Mouse (Mus musculus) lung, postnatal 14 days (tissue): ENCODE measurements around the gene Mall.

Experiments
- DNase-seq: peaks from one replicate; pipeline ENCODE4 v3.0.0; 2021

The Mall gene

GRCm38 (mm10) chr2:127729671-127730070, at the start of gene Mall:
Mall (minus strand) TSS chr2:127729932.
- DNase-seq = no peak

DNA sequence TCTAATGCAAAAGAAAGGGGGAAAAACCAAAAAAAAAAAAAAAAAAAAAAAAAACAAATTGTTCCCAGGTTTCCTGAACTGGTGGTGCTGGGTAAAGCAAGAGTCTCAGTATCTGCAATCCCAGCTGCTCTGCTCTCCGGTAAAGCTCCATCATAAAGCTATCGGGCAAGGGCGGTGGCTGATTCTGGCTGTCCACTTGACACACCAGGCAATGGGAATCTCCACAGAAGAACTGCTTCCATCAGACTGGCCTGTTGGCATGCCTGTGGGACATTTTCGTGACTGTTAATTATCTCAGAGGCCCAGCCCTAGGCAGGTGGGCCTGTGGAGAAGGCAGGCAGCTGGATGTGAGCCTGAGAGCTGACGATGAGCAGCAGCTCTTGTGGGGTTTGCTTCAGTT, 48.7 kb upstream of the Mall start:
- no peak for DNase-seq

DNA sequence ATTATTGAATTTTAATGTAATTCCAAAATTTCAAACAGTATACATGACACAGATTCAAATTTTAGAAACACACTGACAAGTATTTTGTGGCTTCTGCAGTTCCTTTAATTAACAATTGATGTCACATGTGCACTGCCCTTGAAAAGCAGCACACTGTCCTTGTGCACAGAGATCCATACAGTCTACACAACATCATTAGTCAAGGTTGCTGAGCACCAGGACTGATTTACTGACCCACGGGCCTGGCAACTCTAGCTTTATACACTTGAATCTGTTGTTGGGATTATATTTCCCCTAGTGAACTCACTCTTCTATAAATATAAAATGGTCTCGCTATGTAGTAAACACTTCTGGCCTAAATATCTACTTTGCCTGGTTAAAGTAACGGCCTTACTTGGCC, 45.3 kb upstream of the Mall start:
- no peak for DNase-seq

- no peak for DNase-seq
Measured at GRCm38 (mm10) chr2:127774578-127774941, 44.8 kb upstream of the Mall start.

GRCm38 (mm10) chr2:127773938-127774577, 44.3 kb upstream of the Mall start:
- DNase-seq = no peak

DNA sequence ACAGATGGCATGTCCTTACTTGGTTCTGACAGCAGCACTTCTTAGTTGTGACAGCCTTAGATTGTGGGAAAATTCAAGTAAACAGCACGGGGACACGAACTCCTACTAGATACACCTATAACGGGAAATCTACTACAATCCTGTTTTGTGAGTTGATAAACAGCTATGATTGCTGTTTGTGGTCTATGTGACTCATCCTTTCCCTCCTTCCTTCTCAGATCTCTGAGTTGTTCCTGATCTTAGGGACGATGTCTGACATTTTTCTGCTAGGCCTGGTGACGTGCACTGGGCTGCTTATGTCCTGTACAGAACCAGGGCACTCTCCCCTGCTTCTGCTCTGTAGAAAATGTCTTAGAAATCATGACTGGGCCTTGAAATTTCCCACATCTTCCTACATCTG, 31.9 kb upstream of the Mall start:
- DNase-seq = no peak

DNA sequence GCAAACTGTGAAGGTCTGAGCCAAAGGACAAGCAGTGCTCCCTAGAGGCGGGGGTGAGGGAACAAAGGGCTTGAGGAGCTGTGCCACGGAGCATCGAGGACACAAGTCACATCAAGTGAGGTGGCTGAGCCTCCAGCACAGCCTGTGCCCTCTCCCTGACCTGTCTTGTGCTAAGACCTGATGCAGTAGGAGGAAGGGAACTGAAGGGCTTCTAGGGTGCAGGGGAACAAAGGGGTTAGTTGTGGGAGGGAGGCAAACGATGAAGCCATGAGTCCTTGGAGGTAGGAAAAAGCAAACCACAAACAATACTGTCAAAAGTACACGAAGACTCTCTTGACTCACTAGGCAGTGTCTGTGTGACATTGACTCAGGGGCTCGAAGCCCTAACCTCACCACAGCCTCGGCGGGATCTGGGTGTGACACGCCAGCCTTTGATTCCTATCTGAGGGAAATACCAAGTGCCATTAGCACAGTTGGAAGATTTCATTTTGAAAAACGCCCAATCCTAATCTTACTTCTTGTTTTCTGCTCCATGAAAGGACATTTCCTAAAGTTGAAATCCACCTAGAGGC, 30.8 kb upstream of the Mall start:
- no peak for DNase-seq

DNA sequence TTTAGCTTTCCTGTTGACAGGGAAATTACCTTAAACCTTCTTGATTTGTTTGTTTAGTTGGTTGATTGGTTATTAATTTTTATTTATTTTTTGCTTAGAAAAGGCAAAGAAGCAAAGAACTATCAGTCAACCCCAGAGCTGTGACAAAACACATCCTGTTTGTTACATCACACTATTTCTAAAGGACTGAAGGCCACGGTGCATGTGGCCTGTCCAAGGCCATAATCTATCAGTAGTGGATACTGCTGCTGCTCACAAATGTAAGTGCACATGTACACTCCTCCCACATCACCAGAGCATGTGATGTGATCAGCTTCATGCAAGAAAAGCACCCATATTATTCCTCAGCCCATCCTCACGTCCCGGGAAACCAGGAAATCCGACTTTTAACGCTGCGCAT, 30.3 kb upstream of the Mall start:
- no peak for DNase-seq

DNA sequence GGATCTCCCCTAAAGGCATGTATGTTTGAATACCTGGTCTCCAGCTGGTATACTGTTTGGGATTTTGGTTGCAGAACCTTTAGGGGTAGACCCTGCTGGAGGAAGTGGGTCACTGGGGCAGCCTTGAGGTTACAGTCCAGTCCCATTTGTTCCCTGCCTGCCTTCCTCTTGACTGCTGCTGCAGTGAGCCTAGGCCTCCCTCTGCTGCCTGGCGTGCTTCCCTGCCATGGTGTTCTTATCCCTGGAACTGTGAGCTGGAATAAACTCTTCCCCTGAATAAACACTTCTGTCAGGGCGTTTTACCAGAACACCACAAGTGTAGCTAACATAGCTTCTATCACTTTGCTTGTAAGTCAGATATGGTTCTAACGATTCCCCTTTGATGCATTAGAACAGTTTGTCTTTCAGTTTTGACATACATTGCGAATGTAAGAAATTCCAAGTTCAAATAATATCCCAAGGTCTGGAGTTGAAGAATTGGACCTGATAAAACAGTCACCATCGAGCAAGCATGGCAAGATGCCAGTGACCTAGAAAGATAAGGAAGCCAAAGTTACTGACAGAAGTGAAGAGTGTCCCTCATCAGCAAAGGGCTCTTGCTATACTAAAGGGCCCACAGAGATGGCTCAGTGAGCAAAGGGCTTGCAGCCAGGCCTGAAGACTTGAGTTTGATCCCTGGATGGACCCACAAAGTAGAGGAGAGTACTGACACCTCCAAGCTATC, 29.6 kb upstream of the Mall start:
- DNase-seq = peak; percentile 19

- DNase-seq = no peak
Measured at GRCm38 (mm10) chr2:127757171-127757570, 27.4 kb upstream of the Mall start.

- no peak for DNase-seq
Measured at GRCm38 (mm10) chr2:127754113-127754512, 24.4 kb upstream of the Mall start.

GRCm38 (mm10) chr2:127751849-127752610, 22.3 kb upstream of the Mall start:
- no peak for DNase-seq

GRCm38 (mm10) chr2:127749376-127749775, 19.6 kb upstream of the Mall start:
- DNase-seq = no peak

DNA sequence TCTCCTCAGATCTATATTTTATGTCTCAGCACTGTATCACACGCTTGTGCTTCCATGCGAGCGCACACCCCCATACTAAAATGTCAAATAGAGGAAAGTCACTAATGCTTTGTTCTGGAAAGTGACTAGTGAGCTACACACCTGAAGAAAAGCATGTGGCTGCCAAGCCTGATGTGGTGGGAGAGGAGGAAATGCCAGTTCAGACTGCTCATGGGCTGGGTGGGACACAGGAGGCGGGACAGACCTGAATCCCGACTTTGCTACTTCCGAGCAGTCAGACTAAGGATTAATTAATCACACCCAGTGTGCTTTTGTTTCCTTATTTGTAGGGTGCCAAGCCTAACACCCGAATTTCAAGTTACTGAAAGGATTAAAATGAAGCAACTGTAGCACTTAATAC, 18.6 kb upstream of the Mall start:
- DNase-seq = no peak

DNA sequence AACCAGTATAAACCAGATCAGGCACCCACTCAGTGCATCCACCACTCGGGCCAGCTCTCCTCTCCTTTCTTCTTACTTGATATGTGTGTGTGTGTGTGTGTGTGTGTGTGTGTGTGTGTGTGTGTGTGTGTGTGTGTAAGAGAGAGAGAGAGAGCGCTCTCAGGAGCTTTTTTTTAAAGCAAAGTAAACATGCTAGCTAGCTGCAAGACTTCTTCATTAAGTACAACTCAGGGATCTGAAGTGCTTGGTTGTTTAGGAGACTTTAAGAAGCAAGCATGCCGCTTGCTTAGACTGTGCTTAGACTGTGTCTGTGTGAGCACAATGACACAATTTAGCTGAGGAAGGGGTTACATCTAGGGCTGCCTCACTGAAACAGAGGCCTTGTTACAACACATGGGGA, 12.9 kb upstream of the Mall start:
- no peak for DNase-seq

DNA sequence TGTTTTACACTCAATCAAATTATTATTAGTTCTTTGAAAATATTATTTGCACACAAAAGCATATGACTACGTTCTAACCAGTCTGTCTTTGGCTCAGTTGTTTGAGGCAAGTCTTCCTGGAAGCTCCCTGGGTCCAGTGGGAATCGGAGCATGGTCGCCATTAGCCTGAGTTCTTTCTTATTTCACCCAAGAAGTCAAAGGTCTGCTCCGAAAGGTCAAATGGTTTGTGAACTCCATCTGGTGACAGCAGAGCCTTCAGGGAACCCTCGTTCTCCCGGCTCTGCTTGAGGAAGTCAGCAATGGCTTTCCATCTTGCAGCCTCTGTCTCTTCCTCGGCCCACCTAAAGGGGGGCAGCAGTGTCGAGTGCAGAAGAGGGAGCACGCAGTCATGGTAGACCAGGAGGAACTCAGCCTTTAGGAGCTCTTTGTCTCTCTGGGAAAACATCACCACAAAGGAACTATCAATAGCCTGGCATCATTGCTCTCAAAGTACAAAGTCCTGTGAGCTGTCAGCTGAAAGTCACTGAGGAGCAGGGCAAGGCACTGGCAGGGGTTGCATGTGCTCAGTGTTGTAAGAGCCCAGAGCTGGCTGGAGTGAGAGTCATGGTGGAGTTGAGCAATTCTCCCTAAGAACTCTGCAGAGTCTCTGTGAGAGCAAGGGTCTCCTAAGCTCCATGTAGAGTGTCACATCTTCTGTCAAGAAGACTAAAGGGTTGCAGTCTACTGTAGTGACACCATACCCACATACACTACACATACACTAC, 11.2 kb upstream of the Mall start:
- DNase-seq = no peak

DNA sequence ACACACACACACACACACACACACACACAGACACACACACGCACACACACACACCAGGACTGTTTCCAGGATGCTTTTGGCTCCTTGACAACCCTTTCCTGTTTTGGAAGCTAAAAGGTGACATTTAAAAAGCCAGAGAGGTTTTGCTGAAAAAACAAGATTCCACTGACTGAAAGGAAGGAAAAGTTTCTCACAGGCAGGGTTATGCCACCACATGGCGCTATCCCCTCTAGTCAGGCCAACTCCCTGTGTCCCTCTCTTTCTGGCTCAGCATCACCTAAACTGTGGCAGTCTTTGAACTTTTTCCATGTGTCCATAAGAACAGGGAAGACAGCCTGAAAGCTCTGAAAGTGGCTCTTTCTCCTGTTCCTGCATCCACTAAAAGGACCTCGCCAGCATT, 8.2 kb upstream of the Mall start:
- no peak for DNase-seq

DNA sequence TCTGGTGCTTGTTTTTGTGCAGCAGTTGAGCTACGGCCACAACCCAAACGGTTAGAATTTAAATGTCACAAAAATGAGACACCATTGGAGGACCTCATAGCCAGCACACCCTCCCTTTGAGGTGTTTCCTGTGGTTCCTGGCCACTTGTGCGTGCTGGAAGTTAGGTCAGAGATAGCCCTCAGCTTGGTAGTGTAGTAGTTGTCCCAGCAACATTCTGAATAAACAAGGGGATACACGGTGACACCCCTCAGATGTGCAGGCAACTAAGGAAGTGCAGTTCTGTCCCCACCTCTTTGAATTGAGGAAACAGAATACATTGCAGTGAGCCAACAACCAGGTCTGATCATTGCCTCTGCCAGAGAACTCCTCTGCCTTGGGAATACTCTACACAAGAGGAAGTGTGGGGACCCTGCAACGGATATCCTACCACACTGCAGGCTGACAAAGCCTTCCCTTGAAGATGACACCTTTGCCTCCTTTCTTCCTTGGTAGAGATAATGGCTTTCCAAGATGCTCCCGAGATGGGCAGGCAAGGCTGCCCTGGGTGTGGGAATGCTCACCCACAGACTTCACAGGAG, 7.0 kb upstream of the Mall start:
- DNase-seq = no peak

DNA sequence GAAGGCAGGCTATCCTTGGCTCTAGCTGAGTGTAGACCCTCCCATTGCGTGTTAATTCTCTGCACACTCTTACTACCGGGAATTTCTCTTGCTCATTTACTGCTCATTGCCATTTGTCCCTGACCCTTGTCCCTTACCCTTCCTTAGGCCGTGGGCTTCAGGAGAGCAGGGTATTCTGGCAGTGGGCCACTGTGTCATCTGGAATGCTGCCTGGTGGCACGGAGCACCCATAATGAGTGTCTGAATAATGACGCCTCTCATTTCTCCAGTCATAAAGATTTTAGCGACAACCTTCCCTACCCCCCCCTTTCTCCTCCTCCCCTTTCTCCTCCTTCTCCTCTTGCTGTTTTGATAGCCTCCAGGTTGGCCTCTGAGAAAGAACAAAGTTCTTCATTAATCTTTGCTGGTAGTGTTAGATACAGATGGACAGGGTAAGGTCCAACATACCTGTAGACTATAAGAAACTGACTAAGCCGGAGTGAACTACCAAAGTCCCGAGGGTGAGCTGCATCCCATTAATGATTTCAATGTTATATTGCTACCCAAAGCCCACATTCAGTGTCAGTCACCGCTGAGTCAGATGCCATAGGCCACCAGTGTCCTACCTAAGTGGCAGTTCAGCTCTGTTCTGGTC, 5.9 kb upstream of the Mall start:
- no peak for DNase-seq

- no peak for DNase-seq
Measured at GRCm38 (mm10) chr2:127734889-127735288, 5.2 kb upstream of the Mall start.

- no peak for DNase-seq
Measured at GRCm38 (mm10) chr2:127730301-127730997, 717 bp upstream of the Mall start.
